Mouse (Mus musculus) right cerebral cortex, postnatal 4 days (tissue): ENCODE data around the gene Hoxa2.

ENCODE experiments used
- DNase-seq: peaks from one replicate; pipeline ENCODE4 v3.0.0-alpha.2; 2022

Hoxa2 gene

DNA sequence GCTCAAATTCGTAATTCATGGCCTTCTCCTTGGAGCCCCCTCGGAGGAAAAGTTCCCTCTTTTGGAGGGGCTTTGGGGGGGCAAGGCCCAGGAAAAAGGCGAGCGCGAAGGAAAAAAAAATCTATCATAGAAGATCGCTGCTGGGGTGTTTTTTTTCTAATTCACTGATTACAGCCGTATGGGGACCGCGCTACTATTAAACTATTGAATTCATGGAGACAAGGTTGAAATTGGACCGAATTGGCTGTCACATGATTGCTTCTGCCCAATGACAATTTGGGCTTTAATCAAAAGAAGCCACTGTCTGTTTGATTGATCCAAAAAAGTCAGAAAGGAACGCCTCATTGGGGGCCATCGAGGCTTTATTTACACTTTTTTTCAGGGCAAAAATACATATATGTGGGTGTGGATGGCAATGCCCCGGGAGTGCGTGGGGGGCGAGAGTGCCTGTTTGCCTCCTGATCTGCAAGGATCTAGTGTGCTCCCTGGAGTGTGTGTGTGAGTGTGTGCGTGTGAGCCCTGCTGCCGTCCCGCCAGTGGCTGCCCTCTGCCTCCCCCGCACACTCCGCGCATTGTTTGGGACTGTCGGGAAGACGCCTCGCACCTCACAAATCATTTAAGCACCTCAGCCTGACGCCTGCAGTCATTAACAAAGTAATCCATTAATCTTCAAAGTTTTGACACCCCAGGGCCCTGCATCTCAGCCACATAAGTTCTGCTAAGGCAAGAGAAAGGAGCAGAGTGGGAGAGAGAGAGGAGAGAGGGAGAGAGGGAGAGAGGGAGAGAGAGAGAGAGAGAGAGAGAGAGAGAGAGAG lies at the start of gene Hoxa2:
Gene Hoxa2, minus strand, starts transcription at position 206 of the 815 bp plus-strand sequence.
- DNase-seq = no peak

DNA sequence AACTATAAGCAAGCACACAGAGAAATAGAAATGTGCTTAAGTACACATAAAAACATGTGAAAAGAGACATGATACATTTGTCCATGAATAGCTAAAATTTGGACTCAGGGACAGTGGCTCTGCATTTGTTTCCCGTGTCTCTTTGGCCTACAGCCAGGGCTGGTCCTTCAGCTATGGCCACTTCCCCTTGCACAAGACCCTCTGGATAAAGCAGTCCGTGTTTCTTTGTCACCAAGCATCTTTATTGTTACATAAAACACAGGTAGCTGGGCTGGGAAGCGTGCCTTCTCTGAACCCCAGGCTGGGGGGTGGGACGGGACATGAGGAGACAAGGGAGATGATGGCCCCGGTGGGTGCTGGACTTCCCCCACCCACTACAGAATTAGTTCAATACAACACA lies 49.6 kb upstream of the Hoxa2 start:
- no peak for DNase-seq

- DNase-seq = no peak
Observed at GRCm38 (mm10) chr6:52213119-52213986, 48.7 kb upstream of the Hoxa2 start, which contains the start of the genes Hoxa3 and Gm28308. Gene Hoxa3, minus strand, starts transcription at chr6:52213336. Gene Gm28308, minus strand, starts transcription at chr6:52213339.

GRCm38 (mm10) chr6:52212556-52213118 lies 48.0 kb upstream of the Hoxa2 start:
- peak; percentile 3 for DNase-seq

DNA sequence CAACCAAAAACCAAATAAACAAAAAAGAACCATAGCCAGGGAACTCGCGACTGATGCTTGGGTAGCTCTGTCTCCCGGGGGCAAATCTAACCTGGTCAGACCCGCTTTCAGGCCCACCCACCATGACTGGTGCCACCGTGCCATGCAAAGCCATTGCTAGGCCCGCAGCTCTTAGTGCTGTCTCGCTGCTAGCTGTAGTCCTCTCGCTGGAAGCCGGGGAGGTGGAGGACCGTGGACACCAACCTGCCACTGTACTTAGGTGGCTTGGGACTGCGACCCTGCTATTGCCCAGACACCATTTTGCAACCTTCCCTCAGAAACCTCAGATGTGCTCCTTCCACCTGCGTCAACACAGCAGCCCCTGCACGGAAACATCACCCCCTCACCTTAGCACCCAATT lies 47.3 kb upstream of the Hoxa2 start:
- DNase-seq = peak; percentile 13

DNA sequence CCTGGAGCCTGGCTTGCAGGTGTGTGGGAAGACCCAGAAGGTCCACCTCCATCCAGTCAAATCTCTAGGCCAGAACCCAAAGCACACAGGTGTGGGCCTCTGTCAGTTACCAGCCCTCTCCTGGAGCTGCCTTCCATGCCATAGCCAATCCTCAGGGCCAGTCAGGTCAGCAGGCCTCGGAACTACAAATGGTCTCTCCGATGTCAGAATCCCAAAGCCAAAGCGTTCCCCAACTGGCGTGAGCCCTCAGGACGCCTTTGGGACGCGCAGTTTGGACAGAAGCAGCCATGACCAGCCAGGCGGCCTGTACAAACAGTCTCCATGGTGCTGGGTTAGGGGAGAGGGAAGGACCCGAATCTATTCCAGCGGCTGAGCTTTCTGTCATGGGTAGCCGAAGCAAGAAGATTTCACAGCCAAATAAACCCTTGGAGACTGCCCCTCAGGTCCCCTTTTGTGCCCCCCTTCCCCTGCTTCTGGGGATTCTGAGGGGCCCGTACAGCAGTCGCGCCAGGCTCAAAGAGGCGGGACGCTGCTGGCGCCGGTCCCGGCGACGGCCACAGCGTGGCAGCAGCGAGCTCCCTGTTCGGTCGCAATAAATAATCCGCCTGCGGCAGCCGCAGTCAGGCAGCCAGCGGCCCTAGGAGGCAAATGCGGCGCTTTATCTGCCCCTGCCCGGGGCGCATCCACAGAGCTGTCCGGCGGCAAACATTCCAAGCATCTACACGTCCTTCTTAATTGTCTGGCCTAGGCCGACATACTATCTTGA lies 46.7 kb upstream of the Hoxa2 start:
- DNase-seq = peak; percentile 74

- DNase-seq = no peak
Observed at GRCm38 (mm10) chr6:52209685-52210046, 45.0 kb upstream of the Hoxa2 start.

DNA sequence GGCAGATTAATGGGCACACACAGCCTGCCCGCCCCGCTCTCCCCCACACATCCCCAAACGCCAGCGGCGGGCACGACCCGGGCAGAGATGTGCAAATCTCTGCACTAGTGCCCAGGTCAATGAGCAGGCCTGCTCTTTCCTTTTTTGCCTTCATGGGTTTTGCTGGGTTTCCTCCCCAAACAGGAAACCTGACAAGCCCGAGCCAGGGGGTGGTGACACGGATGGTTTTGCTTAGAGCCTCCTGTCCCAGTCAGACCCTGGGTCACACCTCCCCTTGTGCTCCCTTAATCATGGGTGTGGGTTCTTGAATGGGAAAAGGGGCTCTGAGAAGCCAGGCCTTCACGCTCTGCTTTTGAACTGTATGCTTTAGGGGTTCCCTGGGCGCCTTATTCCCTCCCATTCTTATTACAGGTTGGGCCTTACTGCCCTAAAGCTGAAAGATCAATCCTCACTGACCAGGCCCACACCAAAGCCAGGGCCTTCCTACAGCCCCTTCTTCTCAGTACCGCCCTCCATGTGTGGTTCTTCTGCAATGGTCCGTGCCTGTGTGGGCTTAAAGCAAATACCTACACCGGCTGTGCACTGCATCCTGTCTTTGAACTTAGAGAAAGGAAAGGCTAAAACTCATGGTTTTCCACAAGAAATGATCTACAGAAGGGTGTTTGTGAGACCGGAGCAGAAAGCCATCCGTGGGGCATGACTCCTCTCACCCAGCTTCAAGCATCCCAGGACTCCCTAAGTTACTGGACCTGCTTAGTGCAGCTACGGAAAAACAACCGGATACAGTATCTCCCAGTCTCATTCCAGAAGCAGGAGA lies 44.4 kb upstream of the Hoxa2 start:
- DNase-seq = no peak

DNA sequence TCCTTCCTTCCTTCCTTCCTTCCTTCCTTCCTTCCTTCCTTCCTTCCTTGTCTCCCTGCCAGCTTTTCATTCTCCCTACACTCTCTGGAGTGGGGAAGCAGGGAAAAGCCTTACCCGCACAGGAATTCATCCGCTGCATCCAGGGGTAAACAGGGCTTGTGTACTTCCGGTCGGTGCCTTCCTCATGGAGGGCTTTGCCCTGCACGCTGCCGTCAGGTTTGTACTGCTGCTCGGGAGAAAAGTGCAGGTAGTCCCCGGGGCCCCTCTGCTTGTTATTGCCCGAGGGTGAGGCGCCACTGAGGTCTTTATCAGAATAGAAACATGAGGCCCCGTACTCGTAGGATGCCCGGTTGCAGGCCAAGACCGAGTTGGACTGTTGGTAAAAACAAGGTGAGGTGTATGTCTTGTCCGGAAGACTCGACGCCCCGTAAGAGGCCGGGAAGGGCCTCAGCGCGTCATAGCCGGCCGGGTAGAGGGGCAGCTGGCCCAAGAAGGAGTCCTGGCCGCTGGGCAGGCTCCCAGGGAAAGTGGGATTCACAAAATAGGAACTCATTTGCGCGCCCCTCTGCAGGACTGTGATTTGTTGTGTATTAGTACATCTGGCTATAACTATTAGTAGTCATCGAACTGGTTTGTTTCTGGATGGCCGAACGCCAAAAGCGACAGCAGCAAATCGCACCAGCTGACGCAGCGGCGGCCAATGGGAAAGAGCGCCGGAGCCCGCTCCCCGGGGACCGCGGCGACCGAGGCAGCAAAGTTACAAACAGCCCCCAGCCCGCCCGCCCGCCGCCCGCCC lies 43.6 kb upstream of the Hoxa2 start, which contains the start of gene Hoxa6:
Gene Hoxa6, minus strand, starts transcription at position 651 of the 796 bp plus-strand sequence.
- DNase-seq = peak; percentile 11

- no peak for DNase-seq
Observed at GRCm38 (mm10) chr6:52207684-52207976, 43.0 kb upstream of the Hoxa2 start.

DNA sequence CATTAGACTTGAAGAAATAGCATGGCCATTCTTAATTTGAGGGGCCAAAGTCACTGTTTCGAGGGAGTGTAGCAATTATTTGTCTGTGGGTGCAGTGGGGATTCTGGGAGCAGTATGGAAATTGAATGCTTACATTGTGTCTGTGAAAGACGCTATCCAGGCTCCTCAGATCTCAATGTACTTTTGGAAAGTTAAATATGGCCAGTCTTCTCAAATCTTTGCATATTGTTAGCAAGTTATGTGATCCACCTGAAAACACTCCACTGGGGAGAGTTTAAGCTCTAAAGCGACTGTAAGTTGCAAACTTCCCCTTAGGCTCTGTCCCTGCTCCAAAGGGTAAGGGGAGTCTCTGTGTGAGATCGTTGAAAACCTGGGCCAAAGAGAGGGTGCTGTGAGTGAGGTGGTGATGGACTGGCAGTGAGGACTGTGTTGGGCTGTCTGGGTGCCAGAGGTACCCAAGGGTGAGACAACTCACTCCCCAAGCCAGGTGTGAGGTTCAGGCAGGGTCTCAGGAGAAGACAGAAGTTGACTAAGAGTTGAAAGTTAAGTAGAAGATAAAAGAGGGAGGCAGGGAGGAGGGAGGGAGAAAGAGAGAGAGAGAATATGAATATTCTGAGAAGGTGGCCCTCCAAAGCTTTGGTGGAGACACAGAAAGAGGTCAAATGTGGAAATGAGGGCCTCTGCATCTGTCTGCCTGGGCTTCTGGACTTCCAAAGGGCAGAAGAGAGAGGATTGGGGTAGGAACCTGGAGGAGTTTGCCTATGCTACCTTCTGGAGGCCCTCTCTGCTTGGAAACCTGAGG lies 42.5 kb upstream of the Hoxa2 start:
- DNase-seq = no peak

DNA sequence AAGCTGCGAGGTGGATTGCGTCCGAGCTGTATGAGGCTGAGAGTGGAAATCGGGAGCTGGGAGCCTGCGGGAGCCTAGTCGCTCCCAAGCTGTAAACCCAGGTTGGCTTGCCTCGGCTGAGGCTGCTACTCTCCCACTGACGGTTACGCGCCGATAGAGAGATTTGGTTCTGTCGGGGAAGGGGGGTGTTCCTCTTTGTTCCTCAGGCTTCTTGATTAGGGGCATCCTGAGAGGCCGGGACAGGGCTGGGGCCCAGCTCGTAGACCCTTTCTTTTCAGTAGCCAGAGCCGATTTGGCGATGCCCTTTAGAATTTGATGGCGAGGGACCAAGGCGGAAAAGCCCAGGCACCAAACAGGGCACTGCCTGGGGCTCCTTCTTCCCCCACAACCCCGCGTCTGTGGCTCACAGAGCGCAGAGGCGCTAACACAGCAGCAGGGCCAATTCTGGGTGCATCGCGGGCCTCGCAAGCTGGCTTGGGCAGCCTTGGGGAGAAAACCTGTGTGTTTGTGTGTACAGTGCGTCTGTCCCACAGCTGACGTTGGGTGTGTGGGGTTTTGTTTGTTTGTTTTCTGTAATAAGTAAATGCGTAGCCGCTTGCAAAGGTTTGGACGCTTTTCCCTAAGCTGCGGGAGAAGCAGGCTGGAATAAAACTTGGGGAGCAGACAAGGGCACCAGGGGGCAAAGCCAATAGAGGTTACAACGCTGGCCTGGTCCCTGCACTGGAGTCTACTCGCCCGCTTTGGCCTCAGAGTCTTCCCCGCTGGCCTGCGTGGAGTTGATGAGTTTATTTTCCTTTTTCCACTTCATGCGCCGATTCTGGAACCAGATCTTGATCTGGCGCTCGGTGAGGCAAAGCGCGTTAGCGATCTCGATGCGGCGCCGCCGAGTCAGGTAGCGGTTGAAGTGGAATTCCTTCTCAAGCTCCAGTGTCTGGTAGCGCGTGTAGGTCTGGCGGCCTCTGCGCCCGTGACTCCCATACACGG lies 41.3 kb upstream of the Hoxa2 start:
- no peak for DNase-seq

- no peak for DNase-seq
Observed at GRCm38 (mm10) chr6:52205221-52205620, 40.6 kb upstream of the Hoxa2 start.

- DNase-seq = no peak
Observed at GRCm38 (mm10) chr6:52204050-52204752, 39.6 kb upstream of the Hoxa2 start, which contains the start of gene Hoxa5. Gene Hoxa5, minus strand, starts transcription at chr6:52204587.

DNA sequence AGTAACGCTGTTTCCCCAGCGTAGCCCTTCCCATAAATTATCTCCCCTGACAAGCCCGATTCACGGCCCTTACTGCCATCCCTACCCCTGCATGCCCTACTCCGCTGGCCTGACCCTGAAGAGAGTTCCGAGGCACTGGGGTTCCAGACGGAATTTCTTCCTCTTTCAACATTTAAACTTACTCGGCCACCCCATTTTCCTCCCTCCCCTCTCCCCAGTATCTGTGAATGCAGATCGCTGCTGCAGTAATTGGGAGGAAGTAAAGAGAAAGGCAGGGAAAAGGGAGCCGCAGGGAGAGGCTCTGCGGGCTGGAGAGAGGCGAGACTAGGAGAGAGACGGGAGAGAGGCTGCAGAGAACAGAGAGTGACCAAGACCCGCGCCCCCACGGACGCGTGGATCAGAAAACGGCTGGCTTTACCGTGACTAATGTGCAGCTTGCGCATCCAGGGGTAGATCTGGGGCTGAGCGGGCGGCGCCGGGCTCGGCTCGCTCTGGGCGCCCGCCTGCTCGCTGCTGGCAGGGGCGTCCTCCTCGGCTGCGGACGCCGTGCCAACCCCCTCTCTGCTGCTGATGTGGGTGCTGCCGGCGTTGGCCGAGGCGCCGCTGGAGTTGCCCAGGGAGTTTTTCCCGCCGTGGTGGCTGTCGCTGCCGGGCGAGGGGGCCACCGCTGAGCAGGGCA lies 38.9 kb upstream of the Hoxa2 start:
- no peak for DNase-seq

DNA sequence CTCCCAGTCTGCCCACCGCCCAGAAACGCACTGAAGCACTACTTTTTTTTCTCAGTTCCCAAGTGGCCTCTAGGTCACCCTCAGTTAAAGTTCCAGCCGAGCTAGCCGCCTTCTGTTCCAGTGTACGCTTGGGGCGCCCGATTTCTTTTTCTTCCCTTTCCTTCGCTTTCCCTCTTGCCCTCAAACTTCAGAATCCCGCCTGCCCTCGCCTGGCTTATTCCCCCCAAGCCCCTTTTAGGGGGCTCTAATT lies 38.4 kb upstream of the Hoxa2 start:
- no peak for DNase-seq

GRCm38 (mm10) chr6:52202362-52203120 lies 37.9 kb upstream of the Hoxa2 start:
- DNase-seq = no peak
